Mouse (Mus musculus) gastrocnemius, postnatal 4 days (tissue): ENCODE results near the gene Lyl1. TPM values are rescaled to one million over a fixed set of nuclear protein-coding genes. Genes with fewer than 3 reads are reported as not detected.

ENCODE experiments used
- DNase-seq, 2 experiments: peaks; one replicate each; pipeline ENCODE4 v3.0.0; 2021 to 2022; ENCODE audit warnings: low spot score in 2 of 2, mixed read lengths in 2 of 2
- total RNA-seq, 2 experiments: library from RNA; stranded (reverse); gene quantifications; 2 replicates each; pipeline ENCODE4 v1.2.3; 2021

The Lyl1 gene
- total RNA-seq, 2 experiments from 2014 or later: 6.0 to 7.1 TPM

DNA sequence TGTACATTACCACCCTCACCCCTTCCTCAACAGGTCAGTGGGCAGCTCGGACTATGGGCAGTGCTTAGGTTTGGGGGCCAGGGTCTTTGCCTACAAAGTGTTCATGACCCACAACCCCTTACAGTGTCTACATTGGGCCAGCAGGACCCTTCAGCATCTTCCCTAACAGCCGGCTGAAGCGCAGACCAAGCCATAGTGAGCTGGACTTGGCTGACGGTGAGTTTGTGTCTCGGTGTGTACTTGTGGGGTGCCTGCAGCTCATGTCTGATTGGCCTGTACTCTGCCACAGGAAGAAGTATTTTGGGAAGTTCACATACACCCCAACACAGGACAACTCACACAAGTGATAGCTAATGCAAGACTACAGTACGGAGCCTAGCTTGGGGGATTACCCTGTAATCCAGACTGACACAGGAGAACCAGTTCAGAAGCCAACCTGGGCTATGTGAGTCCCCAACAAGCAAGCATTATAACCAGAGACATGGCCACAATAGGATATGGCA lies 1.8 kb downstream of the Lyl1 start:
- DNase-seq: no peak

DNA sequence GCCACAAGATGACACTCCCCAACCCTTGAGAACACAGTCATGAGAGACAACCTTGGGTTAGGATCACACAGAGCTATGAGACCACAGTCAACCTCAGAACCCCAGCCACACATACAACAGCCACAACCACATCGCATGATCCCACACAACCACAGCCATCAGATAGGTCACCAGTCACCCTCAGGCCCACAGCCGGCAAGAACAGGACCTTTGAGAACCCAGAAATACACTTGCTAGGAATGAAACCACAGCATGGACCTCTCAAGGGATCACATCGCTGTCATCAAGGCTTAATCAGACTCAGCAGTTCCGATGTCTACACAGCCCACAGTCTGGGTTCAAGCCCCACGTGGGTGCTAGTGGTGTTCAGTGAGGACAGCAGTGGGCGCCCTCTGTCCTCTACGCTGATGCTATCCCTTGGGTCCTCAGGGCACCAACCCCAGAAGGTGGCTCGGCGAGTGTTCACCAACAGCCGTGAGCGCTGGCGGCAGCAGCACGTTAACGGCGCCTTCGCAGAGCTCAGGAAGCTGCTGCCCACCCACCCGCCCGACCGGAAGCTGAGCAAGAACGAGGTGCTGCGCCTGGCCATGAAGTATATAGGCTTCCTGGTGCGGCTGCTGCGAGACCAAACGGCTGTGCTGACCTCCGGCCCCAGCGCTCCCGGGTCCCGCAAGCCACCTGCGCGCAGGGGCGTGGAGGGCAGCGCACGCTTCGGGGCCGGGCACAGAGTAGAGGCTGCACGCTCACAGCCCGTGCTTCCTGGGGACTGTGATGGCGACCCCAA lies 2.4 kb downstream of the Lyl1 start:
- no peak for DNase-seq

DNA sequence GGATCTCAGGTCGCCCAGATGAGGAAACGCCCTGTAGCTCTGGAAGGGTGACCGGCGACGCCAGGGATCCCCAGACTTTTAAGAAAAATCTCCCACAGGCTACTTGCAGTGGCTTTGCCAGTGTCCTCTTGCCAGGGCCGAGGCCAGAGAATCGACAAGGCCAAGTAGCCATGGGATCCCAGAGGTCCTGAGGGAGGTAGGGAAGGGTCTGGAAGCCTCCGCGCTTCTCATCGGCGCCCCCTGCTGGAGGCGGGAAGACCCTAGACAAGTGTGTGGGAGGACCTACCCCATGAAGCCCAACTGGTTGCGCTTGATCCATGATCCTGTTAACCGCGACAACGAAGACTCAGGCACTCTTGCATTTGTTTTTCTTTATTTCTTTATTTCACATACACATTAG lies 3.1 kb downstream of the Lyl1 start:
- peak; percentile 63 to 84 for DNase-seq

DNA sequence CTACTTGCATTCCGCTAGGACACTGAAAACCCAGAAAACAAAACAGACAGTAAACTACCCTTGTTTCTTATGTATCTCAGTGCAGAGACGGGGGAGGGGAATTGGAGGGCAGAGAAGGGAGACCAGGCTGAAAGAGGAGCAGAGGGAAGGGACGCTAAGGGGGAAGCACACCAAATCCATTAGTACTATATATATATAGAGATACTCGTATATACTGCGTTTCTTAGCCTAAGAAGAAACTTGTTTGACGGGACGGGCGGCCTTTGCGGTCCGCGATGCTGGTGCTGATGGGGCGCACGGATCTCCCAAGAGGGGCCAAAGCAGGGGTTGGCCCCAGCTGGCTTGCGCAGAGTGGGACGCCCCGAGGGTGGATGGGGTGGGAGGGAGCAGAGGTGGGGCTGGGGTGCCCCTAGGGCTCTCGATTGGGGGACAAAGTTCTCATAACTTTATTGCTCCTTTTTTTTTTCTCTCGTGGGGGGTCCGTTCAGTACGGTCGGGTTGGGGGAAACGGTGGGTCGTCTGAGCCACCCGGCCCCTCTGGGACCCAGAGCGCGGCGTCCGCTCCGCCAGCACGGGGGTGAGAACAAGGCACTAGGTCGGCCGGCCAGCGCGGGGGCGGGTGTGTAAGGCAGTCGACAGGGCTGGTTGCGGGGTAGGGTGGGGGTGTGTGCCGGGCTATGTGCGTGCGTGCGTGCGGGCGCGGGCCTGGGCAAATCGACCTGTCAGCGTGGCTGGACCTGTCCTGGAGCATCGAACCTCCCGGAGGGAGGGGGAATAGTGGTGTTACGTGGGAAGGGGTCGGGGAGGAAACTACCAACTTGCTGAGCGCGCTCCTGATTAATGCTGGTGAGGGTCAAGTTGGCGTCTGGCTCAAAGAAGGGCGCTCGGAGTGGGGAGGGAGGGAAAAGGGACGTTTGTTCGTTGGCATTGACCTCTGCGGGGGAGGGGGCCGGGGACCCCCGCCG lies 3.9 kb downstream of the Lyl1 start:
- DNase-seq: peak in 1 of 2 experiments; percentile 31

DNA sequence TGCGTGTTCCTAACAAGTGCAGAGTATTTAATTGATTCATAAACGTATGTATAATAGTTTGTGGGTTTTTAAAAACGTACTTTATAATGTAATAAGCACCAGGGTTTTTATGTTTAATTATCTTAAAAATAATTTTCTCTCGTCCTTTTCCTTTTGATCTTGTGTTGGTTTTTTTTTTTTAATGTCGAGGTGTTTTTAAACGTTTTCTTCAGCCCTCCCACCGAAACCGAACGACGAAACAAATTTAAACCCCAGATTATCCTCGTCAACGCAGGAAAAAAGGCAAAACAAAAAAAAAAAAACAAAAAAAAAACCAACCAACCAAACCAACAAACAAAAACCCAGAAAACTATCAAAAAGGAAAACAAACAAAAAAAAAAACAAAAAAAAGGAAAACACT lies 4.7 kb downstream of the Lyl1 start:
- no peak for DNase-seq

DNA sequence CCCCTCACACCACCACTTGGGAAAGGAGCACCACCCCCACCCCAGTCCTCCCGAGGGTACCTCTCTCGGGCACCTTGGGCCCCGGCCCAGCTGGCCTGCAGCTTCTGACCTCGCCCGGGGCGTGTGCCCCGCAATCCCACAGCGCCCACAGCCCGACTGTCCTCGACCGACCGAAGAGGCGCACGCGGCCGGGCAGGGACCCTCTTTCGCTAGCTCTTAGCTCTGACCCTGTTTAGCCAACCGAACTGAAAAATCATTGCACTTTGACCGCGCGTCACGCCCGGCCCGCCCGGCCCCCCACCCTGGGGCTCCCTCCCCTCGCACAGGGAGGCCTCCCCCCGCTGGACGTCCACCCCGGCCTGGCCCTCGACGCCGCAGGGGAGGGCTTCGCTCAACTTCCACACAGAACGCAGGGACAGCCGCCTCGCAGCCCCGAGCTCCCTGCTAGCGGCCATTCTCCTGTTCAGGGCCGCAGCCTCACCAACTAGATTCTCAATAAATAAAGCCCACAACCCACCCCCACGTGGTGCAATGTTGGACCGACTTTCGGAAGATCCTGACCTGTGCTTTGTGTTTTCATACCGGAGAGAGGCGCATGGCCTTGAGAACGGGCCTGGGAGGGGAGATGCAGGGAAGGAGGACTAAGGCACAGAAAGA lies 5.5 kb downstream of the Lyl1 start:
- DNase-seq: no peak

DNA sequence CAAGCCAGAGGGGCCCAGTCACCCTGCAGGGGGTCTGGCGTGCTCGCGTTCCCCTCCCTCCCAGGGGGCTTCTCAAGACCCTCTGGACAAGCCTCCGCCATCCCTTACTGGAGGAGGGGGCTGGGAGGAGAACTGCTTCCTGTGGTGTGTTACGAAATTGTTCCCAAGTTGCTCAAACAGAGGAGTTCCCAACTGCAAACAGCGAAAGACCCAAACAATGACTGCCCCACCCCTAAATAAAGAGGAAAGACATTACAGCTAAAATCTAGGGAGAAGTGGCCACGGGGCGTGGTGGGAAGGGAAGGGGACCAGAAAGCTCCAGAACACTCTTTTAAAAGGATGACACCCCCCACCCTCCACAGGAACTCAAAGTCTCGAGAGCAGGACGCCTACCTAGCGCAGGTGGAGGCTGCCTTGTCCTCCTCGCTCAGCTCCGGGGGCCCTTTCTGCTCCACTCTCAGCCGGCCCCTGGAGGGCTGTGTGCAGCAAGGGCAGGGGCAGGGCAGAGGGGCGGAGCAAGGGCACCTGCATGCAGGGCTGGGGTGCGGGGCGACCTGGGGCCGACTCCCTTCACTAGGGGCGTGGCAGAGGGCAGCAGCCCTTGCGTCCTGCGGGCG lies 6.1 kb downstream of the Lyl1 start:
- no peak for DNase-seq

DNA sequence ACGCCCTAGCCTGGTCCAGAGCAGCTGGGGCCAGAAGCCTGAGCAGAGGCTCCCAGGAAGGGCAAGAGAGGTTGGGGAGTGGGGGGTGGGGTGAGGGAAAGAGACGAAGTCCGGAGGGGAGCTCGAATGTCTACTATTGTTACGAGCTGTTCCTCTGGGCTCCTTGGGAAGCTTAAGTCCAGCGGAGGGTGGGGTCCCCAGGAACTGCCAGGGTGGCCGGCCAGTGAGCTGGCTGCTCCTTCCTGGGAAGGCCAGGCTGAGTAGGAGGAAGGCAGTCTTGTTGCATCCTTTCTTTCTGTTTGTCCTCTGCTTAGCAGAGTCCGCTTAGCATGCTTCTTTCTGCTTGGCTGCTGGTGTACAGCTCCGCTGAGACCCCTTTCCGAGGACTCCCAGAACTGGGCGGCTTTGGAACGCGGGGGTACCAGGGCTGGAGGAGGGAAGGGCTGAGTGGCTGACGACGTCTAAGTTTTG lies 6.8 kb downstream of the Lyl1 start:
- DNase-seq: no peak

DNA sequence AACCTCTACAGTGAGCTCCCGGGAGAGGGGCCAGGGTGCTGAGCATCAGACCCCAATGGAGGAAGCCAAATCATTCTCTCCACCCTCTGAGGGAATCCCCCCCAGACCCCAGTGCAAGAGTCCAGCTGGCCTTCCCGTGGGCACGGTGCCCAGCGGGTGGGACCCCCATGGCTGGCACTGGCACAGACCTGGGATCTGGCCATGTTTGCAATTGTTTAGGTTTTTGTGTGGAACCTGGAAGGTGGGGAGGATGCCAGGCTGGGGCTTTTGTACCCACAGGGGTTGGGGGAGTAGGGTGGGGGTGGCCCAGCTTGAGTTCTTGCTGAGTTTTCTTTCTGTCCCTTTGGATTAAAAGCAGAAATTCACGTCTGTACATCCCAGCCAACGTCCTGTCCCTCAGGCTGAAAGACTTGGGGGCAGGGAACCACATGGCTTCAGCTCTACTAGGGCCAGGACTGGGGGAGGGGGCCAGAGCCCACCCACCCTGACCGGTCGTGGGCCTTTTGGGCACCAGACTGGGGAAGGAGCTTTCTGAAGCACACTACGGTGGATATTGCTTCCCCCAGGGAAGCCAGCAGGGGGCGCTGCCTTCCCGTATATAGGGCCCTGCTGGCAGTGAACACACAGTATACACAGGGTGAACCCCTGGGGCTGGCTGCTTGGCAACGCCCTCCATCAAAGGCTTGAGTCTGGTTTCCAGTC lies 7.7 kb downstream of the Lyl1 start:
- peak; percentile 77 to 86 for DNase-seq

DNA sequence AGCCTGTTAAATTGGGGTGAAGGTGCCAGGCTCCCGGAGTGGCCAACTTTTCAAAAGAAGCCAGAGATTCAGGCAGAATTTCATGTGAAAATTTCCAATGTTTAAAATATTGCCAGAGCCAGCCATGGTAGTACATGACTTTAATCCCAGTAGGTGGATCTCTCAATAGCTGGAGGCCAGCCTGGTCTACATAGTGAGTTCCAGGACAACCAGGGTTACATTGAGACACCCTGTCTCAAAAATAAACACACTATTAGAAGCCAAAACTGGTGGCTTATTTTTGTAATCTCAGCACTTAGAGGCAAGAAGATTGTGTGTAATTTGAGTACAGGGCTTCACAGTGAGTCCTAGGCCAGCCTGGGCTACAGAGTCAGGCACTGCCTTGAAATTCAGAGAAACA lies 8.7 kb downstream of the Lyl1 start:
- DNase-seq: no peak

DNA sequence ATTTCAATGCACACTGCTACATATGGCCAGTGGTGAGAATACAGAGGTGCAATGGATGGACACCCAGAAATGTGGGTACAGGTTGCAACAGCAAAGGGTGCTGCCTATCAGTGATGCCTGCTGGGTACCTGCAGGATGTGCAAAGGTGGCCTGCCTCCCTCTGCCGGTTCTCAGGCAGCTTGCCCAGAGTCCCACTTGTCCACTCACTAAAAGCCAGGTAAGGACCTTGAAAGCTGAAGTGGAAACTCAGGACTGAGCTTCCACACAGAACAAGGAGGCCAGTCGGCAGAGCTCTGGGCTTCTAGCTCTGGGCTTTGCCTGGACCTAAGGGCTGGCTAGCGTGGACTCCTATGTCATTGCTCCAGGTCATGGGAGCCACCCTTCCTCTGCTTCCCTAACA lies 10.1 kb downstream of the Lyl1 start:
- DNase-seq: no peak

DNA sequence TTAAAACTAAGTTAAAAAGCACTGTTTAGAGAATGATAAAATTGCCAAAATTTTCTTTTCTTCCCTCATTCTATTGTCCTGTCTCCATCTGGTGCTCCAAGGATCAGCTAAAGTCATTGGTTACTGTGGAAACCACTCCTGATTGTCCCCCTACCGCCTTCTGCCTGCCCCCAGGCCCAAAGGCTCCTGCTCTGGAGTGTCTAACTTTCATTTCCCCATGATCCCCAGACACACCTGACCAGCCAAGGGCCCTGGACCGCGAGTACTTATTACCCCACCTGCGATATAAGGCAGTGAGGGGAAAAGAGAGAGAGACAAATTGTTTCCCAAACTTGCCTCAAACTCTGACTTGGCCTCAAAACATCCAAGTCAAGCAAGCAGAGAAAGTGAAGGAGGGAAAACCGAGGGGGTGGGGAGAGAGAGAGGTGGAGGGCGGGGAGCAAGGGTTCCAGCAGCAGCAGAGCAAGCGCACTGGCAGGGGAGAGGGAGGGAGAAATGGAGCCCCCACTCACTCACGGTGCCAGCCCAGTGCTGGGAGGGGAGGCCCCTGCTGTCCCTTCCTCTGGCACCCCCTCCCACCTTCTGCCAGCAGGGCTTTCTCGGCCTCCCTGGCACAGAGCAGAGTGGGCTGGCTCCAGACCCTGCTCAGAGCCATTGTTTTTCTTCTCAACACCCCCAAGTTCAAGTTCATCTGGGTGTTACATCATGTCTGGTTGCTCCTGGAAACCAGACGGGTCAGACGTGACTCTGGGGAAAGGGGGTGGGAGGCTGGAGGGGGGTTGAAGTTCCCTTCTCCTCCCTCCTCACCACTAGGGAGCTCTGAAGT lies 10.9 kb downstream of the Lyl1 start:
- peak in 1 of 2 experiments; percentile 72 for DNase-seq

DNA sequence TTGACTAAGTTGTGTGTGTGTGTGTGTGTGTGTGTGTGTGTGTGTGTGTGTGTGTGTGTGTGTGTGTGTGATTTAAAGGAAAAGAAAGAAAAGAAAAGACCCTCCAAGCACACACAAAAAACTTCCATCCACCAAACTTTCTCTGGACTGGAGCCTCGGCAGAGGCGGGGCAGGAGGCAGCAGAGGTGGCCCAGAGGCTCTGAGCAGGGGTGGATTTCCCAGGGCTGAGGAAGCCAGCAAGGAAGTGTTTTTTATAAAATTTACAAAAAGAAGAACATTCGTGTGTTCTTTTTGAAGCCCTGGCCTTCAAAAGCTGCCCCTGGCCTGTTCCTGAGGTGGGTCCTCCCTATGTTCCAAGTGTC lies 11.5 kb downstream of the Lyl1 start:
- DNase-seq: no peak

DNA sequence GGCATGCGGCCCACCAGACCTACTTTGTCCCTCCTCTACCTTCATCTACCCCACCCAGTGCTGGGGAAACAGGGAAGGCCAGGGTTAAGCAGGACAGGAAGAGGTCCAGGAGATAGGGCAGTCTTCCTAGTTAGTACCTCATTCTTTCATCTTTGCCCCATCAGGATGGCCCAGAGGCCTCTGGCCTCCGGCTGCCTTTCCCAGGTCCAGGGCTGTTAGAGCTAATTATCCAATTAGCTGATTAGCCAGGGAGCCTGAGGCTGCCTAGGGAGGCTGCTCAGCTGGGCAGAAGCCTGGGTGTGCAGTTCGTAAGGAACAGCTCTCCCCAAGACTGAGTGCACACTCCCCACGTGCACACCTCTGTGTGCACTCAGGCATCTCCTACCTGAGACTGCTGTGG lies 12.1 kb downstream of the Lyl1 start:
- no peak for DNase-seq

DNA sequence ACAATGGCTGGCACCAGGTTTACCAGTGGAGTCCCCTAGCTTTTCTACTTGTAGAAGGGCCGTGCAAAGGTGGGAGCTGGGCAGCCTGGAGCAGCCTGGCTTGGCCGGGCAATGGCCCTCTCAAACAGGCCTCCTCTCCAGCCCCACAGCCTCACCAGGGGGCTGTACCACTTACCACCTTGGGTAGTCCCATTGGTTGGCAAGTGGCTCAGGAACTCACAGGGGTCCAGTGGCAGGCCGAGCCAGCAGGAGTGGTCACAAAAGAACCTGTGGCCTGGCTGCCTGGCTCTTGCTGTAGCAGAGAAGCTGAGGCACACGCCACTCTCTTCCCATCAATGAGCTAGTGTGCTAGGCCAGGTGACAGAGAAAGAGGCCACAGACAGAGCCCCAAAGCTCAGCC lies 12.9 kb downstream of the Lyl1 start:
- no peak for DNase-seq

DNA sequence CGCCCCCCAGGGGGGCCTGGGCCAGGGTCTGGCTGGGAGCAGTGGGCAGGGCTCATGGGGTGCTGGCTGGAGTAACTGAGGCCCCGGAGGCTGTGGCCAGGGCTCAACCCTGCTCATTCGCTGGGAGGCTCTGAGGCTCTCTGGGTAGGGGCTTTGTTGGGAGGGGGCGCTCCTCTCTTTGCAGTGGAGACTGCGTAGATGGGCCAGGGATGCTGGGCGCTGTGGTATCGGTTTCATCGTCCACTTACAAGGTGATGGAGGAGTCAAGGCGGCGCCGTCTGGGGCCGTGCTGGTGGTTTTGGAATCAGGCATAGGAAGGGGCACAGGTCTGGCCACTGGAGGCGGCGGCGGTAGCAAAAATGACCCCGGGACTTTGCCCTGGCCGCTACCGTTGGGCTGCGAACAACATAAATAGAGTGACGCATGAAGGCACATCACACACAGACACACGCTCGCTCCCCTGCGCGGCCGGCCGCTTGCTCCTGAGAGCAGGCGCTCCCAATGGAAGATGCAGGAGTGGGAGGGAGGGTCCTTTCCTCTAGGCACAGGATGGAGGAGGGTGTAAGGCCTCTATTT lies 14.7 kb downstream of the Lyl1 start:
- DNase-seq: no peak

DNA sequence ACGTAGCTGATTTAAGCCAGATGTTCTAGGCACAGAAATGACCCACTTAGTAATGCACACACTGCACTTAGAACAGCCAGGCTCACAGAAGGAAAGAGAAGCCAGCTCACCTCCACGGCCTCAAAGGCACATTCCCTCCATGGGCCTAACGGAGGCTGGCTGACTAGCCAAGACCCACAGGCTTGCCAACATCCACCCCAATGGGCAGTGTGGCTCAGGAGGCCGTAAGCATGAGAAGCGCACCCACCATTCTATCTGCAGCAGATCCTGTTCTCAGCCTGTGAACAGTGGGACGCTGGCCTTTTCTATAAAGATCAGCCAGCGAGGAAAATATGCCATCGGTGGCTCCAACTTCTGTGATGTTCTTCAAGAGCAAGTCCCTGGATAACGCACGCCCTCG lies 15.5 kb downstream of the Lyl1 start:
- no peak for DNase-seq

DNA sequence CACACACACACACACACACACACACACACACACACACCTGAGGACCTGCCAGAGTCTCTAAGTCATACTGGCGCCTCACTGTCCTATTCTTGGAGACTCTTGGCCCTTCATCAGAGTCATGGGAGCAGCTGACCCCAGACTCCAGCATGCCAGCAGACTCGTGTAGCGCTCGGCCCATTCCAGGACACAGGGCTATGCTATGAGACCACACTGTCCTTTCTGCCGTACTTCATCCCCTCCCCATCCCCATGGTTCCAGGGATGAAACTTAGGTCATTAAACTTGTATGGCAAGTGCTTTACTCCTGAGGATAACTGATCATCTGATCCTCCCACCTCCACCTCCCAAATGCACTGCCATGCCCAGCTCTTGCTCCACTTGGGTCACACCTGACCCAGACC lies 17.2 kb downstream of the Lyl1 start:
- DNase-seq: no peak
